Mouse (Mus musculus) liver, adult 2 months (tissue): Measurements from ENCODE around the gene H2al2a. TPM values are rescaled to one million over a fixed set of nuclear protein-coding genes. Genes with fewer than 3 reads are reported as not detected.

ENCODE experiments used
- DNase-seq: peaks from one replicate; pipeline ENCODE4 v3.0.0-alpha.2; 2011; ENCODE audit warnings: low read depth, low spot score; ENCODE audit errors: extremely low read depth
- H3K27ac ChIP-seq: fragments of 200-500 bp; replicated peaks from 2 replicates; pipeline ENCODE4 v1.5.1; 2012; ENCODE audit warnings: low read depth, mild to moderate bottlenecking, control low read depth, inconsistent platforms, low read length; ENCODE audit not compliant: insufficient read depth
- H3K27me3 ChIP-seq: fragments of 200-500 bp; 2 replicates; pipeline ENCODE4 v1.6.1; 2012; ENCODE audit warnings: mild to moderate bottlenecking, moderate library complexity, low read length, inconsistent platforms; ENCODE audit not compliant: control insufficient read depth, insufficient read depth
- H3K36me3 ChIP-seq: fragments of 200-500 bp; 2 replicates; pipeline ENCODE4 v1.6.1; 2012; ENCODE audit warnings: low read length, inconsistent platforms; ENCODE audit not compliant: control insufficient read depth, insufficient read depth
- H3K4me1 ChIP-seq: fragments of 200-500 bp; 2 replicates; pipeline ENCODE4 v1.6.1; 2011; ENCODE audit warnings: low read length; ENCODE audit not compliant: control insufficient read depth, insufficient read depth
- H3K4me3 ChIP-seq: fragments of 200-500 bp; 2 replicates; pipeline ENCODE4 v1.5.1; 2011; ENCODE audit warnings: low read depth, mild to moderate bottlenecking, control low read depth, low read length, moderate library complexity; ENCODE audit not compliant: insufficient read depth
- H3K79me2 ChIP-seq: fragments of 200-500 bp; 2 replicates; pipeline ENCODE4 v1.6.1; 2012; ENCODE audit warnings: inconsistent platforms, mild to moderate bottlenecking, low read length, moderate library complexity; ENCODE audit not compliant: control insufficient read depth, insufficient read depth
- H3K9ac ChIP-seq: fragments of 200-500 bp; 2 replicates; pipeline ENCODE4 v1.6.1; 2012; ENCODE audit warnings: low read depth, mild to moderate bottlenecking, control low read depth, inconsistent platforms, low read length
- CTCF ChIP-seq: fragments of 200-500 bp; IDR thresholded peaks from 2 replicates; pipeline ENCODE4 v1.5.1; 2011; ENCODE audit warnings: low read depth, low read length, control low read depth
- POLR2A ChIP-seq: fragments of 200-500 bp; IDR thresholded peaks from 2 replicates; pipeline ENCODE4 v1.6.1; 2011; ENCODE audit warnings: low read length, control low read depth; ENCODE audit not compliant: insufficient read depth; ENCODE audit errors: extremely low read depth
- WGBS: fragments of 180-500 bp; shearing (Covaris S2); methylation state at CpG from one replicate; pipeline ENCODE4 v1.1.7; 2018; 5-methylcytosine and 5-hydroxymethylcytosine counted together
- polyA plus RNA-seq: library from polyadenylated mRNA; depleted of rRNA; stranded (reverse); fragments of >200 nt; gene quantifications from 2 replicates; pipeline ENCODE4 v1.2.3, GENCODE M21; 2012
- total RNA-seq: library from RNA; depleted of rRNA; stranded (reverse); fragments of >200 nt; gene quantifications from 2 replicates; pipeline ENCODE4 v1.2.3, GENCODE M21; 2014

H2al2a gene
- total and polyA plus RNA-seq, 2 experiments, result not detected

DNA sequence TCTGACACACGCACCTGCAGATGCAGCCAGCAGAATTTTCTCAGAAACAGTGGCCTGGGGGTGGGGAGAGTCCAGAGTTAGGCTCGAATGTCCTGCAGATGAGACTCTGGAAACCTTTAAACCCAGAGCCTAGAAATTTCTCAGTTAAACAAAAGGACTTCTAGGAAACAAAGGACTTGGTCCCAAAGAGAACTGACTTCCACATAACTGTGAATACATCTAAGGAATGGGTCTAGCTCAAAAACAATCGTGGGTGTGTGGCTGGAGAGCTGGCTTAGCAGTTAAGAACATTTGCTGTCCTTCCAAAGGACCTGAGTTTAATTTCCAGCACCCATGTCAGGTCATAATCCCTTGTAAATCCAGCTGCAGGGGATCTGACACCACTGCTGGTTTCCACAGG lies 18.8 kb upstream of the H2al2a start:
- H3K79me2 ChIP-seq, result no peaks in the 10 kb centered on the region
- H3K4me1 ChIP-seq, result no peaks in the 10 kb centered on the region
- no peak overlapping the region for H3K27ac ChIP-seq
- H3K4me3 ChIP-seq, result no peak overlapping the region
- no peaks in the 10 kb centered on the region for H3K36me3 ChIP-seq
- DNase-seq, result no peak
- no peak for TF ChIP-seq POLR2A
- no peak for TF ChIP-seq CTCF
- 57% methylated on average over 3 of the region's 3 CpGs for WGBS
- H3K27me3 ChIP-seq, result no peaks in the 10 kb centered on the region
- no peak overlapping the region for H3K9ac ChIP-seq

DNA sequence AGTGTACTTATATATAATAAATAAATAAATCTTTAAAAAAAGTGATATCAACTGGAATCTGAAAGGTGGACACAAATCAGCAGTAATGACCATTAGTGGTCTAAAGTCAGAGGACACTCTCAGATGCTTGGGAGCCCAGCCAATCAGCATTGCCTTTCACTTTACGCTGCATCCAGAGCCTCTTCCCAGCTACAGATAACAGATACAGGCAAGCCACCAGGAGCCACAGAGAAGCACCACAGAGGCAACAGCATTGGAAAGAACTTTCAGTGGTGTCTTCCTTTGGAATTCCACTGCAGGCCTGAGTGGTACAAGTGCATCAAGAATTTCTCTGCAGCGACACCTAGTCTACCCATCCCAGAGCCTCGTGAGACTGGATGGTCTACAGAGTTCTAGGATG lies 16.1 kb upstream of the H2al2a start:
- TF ChIP-seq POLR2A, result no peak
- no peaks in the 10 kb centered on the region for H3K27me3 ChIP-seq

DNA sequence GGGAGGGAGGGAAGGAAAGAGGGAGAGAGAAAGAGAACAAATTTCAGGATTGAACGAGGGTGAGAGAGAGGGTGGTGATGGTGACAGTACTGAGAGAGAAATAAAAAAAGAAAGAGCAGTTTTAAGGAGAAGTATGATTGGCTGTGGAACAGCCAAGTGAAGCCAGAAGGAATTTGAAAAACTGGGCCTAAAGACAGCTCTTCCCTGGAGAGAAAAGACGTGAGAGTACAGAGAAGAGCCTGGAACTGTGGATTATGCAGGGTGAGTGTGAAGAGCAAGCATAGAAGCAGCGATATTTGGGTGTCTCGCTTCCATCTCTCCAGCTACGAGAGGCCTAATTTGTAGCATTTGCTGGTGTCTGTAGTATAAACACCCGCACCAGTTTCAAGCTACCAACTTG lies 14.5 kb upstream of the H2al2a start:
- Histone ChIP-seq H3K4me1 (no peaks in the 10 kb centered on the region), H3K36me3 (no peaks in the 10 kb centered on the region), H3K79me2 (no peaks in the 10 kb centered on the region), H3K27ac (no peak overlapping the region), H3K27me3 (no peaks in the 10 kb centered on the region), H3K4me3 (no peak overlapping the region), H3K9ac (no peak overlapping the region)
- TF ChIP-seq CTCF, result no peak
- no peak for TF ChIP-seq POLR2A
- 88% methylated on average over 6 of the region's 6 CpGs for WGBS
- DNase-seq, result no peak

More for the DNA sequence above, 16.1 kb upstream of the H2al2a start:
- WGBS, result 93% methylated on average over 3 of the region's 3 CpGs
- H3K79me2 ChIP-seq, result no peaks in the 10 kb centered on the region
- no peak overlapping the region for H3K27ac ChIP-seq
- no peaks in the 10 kb centered on the region for H3K36me3 ChIP-seq
- H3K9ac ChIP-seq, result no peak overlapping the region
- no peak overlapping the region for H3K4me3 ChIP-seq
- DNase-seq, result no peak
- no peaks in the 10 kb centered on the region for H3K4me1 ChIP-seq

DNA sequence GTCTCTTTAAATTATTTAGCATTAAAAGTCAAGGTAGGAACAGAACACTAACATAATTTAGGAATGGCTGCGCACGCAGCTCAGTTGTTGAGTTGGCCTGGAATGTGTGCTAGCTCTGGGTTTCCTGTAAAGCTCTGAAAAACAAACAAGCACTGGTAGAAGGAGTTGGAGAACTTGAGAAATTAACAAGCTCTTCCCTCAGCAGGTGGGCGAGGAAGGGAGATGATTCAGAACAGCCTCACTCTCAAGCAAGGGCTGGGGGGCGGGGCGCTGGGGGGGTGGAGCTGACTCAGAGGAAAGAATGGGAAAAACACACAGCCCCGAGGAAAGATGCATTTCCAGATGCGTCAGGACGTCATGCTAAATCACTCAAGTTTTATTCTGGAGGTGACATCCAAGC lies 8.4 kb upstream of the H2al2a start:
- Histone ChIP-seq H3K4me3 (no peak overlapping the region), H3K27me3 (no peaks in the 10 kb centered on the region), H3K27ac (no peak overlapping the region), H3K79me2 (no peaks in the 10 kb centered on the region), H3K4me1 (no peaks in the 10 kb centered on the region), H3K9ac (no peak overlapping the region), H3K36me3 (no peaks in the 10 kb centered on the region)
- WGBS, result 38% methylated on average over 8 of the region's 8 CpGs
- TF ChIP-seq POLR2A (no peak), CTCF (no peak)
- no peak for DNase-seq

DNA sequence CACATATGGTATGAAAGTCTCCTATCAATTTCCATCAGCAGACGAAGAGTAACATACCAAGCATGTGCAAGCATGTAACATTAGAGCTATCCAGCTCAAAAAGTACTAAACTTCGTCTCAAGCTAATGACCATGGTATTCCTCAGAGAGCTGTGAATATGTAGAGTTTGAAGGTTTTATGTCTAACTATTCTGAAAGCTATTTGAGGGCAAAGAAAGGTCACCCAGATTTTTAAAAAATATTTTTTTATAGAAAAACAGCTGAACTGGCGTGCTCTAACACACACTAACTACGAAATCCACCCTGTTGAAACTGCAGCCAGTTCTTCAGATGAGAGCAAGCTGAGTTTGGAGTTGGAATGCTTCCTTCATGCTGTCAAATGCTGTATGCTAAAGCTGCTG lies 7.5 kb upstream of the H2al2a start:
- H3K79me2 ChIP-seq, result no peaks in the 10 kb centered on the region
- WGBS, result 90% methylated on average over 4 of the region's 4 CpGs

DNA sequence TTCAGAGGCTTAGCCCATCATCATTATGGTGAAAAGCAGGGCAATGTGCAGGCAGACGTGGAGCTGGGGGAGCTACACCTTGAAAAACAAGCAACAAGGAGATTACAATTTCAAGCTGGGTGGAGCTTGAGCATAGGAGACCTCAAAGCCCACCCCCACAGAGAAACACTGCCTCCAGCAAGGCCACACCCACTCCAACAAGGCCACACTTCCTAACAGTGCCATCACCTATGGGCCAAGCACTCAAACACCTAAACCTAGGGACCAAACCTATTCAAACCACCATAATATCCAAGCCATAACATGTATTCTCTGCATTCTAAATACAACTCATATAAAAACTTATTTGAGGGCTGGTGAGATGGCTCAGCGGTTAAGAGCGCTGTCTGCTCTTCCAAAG lies 5.5 kb upstream of the H2al2a start:
- WGBS, result 99% methylated on average over 3 of the region's 3 CpGs
- Histone ChIP-seq H3K4me3 (no peak overlapping the region), H3K4me1 (no peaks in the 10 kb centered on the region), H3K79me2 (no peaks in the 10 kb centered on the region), H3K36me3 (no peaks in the 10 kb centered on the region), H3K27me3 (no peaks in the 10 kb centered on the region), H3K27ac (no peak overlapping the region), H3K9ac (no peak overlapping the region)
- TF ChIP-seq CTCF, result no peak
- TF ChIP-seq POLR2A, result no peak
- DNase-seq, result no peak

More for the DNA sequence above, 7.5 kb upstream of the H2al2a start:
- H3K4me3 ChIP-seq, result no peak overlapping the region
- no peaks in the 10 kb centered on the region for H3K36me3 ChIP-seq
- TF ChIP-seq CTCF (no peak), POLR2A (no peak)
- no peaks in the 10 kb centered on the region for H3K4me1 ChIP-seq
- no peak overlapping the region for H3K27ac ChIP-seq
- no peak for DNase-seq
- no peaks in the 10 kb centered on the region for H3K27me3 ChIP-seq
- H3K9ac ChIP-seq, result no peak overlapping the region
